Mouse (Mus musculus): ENCODE data around the gene Tap1. TPM values are rescaled to one million over a fixed set of nuclear protein-coding genes. Genes with fewer than 3 reads are reported as not detected.

Tap1 gene
- total RNA-seq, 2 experiments from 2014 or later, result 3.3 to 3.4 TPM

DNA sequence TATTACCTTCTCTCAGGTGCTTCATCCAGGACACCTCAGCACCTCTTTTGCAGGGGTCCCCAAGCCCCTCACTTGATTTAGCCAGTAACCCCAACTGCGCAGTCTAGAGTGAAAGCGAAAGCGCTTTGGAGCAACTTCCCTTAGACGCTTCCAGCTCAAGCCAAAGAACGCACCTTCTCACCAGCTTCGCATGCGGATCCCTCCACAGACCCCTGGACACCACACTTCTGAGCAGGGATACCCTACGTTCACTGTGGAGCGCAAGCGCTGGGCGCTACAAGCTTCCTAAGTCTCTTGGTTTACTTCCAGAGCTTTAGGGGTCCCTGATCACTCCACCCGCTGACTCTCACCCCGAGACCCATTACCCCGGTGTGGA, 480 bp upstream of the Tap1 start:
- no peak for TF ChIP-seq CTCF (conservative IDR thresholded peaks at IDR 0.05)
- H3K27ac ChIP-seq, result peak overlapping the region; percentile 73

GRCm38 (mm10) chr17:34188010-34188409, 657 bp downstream of the Tap1 start:
- DNase-seq (ENCODE audit: low spot score in 2 of 2), result no peak
- TF ChIP-seq CTCF (conservative IDR thresholded peaks at IDR 0.05), result no peak
- peak overlapping the region; percentile 67 for H3K4me3 ChIP-seq
- peak overlapping the region; percentile 73 for H3K27ac ChIP-seq

More for the DNA sequence above, 480 bp upstream of the Tap1 start:
- H3K4me3 ChIP-seq, result peak overlapping the region; percentile 67
- DNase-seq (ENCODE audit: low spot score in 2 of 2), result no peak

DNA sequence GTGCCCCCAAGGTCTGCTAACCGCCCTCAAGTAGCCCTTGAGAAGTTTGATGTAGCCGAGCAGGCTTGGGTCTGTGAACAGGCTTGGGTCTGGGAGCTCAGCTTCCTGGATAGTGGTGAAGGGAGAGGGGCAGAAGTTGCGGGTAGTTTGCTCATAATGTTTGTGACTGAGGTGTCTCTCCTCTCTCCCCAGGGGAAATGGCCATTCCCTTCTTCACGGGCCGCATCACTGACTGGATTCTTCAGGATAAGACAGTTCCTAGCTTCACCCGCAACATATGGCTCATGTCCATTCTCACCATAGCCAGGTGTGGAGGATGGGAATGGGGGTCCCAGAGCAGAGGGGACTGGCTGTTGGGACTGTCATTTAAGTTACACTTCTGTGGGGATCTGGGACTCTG, 1.6 kb downstream of the Tap1 start:
- TF ChIP-seq CTCF (conservative IDR thresholded peaks at IDR 0.05), result no peak
- no peak for DNase-seq (ENCODE audit: low spot score in 2 of 2)
- H3K27ac ChIP-seq, result no peak overlapping the region
- H3K4me3 ChIP-seq, result no peak overlapping the region

DNA sequence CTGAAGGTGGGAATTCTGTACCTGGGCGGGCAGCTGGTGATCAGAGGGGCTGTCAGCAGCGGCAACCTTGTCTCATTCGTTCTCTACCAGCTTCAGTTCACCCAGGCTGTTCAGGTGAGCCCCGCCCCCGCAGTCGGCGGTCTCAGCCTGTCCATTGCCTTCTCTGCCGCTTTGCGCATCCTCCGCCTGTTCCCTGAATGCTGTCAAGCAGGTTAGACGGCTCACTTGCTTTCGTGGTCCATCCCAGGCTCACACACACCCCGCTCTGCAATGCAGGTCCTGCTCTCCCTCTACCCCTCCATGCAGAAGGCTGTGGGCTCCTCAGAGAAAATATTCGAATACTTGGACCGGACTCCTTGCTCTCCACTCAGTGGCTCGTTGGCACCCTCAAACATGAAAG, 5.5 kb downstream of the Tap1 start:
- no peak for TF ChIP-seq CTCF (conservative IDR thresholded peaks at IDR 0.05)
- H3K27ac ChIP-seq, result no peak overlapping the region
- H3K4me3 ChIP-seq, result no peak overlapping the region
- DNase-seq (ENCODE audit: low spot score in 2 of 2), result no peak

- no peak overlapping the region for H3K4me3 ChIP-seq
- TF ChIP-seq CTCF (conservative IDR thresholded peaks at IDR 0.05), result no peak
- H3K27ac ChIP-seq, result no peak overlapping the region
- DNase-seq (ENCODE audit: low spot score in 2 of 2), result no peak
Measured at GRCm38 (mm10) chr17:34193468-34193867, 6.1 kb downstream of the Tap1 start.

DNA sequence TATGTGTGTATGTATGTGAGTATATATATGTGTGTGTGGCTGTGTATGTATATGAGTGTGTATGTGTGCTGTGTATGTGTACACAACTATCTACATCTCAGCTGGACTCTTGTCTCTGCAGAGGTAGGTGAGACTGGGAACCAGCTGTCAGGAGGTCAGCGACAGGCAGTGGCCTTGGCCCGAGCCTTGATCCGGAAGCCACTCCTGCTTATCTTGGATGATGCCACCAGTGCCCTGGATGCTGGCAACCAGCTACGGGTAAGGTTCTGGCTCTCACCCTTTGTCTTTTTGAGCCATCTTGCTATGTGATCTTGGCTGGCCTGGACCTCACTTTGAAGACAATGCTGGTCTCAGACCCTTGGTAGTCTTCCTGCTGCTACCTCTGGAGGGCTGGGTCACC, 7.4 kb downstream of the Tap1 start:
- no peak overlapping the region for H3K27ac ChIP-seq
- no peak for TF ChIP-seq CTCF (conservative IDR thresholded peaks at IDR 0.05)
- no peak overlapping the region for H3K4me3 ChIP-seq
- no peak for DNase-seq (ENCODE audit: low spot score in 2 of 2)

- Histone ChIP-seq H3K4me3 (no peak overlapping the region), H3K27ac (no peak overlapping the region)
- no peak for DNase-seq (ENCODE audit: low spot score in 2 of 2)
- no peak for TF ChIP-seq CTCF (conservative IDR thresholded peaks at IDR 0.05)
Measured at GRCm38 (mm10) chr17:34196491-34196890, 9.1 kb downstream of the Tap1 start.

- Histone ChIP-seq H3K27ac (0 out of 2 replicates have a peak within 1 kb of the TSS, but pooled peaks have one; percentile 51), H3K4me3 (peak within 1 kb of the TSS; percentile 50)
- DNase-seq (ENCODE audit: low spot score in 2 of 2), result peak; percentile 88 to 89
- TF ChIP-seq CTCF (conservative IDR thresholded peaks at IDR 0.05), result no peak
Measured at GRCm38 (mm10) chr17:34196941-34197894, 9.9 kb downstream of the Tap1 start, which contains the start of gene Psmb8. TSS of gene Psmb8 (plus strand) at chr17:34197721.

- peak overlapping the region; percentile 50 for H3K4me3 ChIP-seq
- no peak for DNase-seq (ENCODE audit: low spot score in 2 of 2)
- no peak for TF ChIP-seq CTCF (conservative IDR thresholded peaks at IDR 0.05)
- 0 out of 2 replicates have a peak overlapping the region, but pooled peaks have one; percentile 51 for H3K27ac ChIP-seq
Measured at GRCm38 (mm10) chr17:34197904-34198520, 10.7 kb downstream of the Tap1 start.

DNA sequence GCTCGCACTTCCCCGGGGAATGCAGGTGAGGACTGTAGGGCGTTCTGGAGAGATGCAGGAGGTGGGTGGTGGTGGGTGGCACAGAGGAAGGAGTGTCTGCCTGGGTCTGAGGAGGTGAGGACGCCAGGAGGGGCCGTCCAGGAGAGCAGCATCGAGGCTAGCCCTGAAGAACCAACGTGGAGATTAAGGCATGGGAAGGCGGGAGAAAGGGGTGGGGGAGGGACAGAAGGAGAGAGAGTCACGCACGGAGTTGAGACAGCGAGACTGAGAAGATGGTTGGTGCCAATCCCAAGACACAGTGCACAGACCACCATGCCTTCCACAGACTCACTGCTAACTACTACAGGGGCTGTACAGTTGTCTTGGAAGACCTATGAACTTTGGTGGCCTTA, 11.2 kb downstream of the Tap1 start:
- Histone ChIP-seq H3K27ac (0 out of 2 replicates have a peak overlapping the region, but pooled peaks have one; percentile 51), H3K4me3 (peak overlapping the region; percentile 50)
- DNase-seq (ENCODE audit: low spot score in 2 of 2), result no peak
- TF ChIP-seq CTCF (conservative IDR thresholded peaks at IDR 0.05), result no peak

GRCm38 (mm10) chr17:34199050-34199619, 11.8 kb downstream of the Tap1 start:
- H3K27ac ChIP-seq, result no peak overlapping the region
- H3K4me3 ChIP-seq, result no peak overlapping the region
- no peak for TF ChIP-seq CTCF (conservative IDR thresholded peaks at IDR 0.05)
- DNase-seq (ENCODE audit: low spot score in 2 of 2), result no peak

DNA sequence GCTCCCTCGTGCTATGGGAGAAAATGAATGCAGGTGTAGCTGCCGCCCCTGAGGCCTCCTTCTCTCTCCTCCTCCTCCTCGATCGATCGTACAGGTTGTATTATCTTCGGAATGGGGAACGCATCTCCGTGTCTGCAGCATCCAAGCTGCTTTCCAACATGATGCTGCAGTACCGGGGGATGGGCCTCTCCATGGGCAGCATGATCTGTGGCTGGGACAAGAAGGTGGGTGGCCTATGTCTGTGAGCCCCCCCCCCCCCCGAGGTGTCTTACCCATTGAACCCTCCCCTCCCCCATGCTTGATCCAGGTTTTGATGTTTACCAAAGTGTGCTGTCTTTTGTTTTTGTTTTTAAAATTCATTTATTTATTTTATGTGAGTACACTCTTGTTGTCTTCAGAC, 12.7 kb downstream of the Tap1 start:
- Histone ChIP-seq H3K27ac (no peak overlapping the region), H3K4me3 (no peak overlapping the region)
- no peak for TF ChIP-seq CTCF (conservative IDR thresholded peaks at IDR 0.05)
- DNase-seq (ENCODE audit: low spot score in 2 of 2), result no peak

Data from layer of hippocampus, adult 2 months (tissue).